Mouse (Mus musculus): ENCODE data around the gene Sp7.

Sp7 gene

GRCm38 (mm10) chr15:102388942-102389341, 22.0 kb upstream of the Sp7 start:
- DNase-seq (ENCODE audit: low spot score in 2 of 2): no peak

- DNase-seq (ENCODE audit: low spot score in 2 of 2): no peak
Measured at GRCm38 (mm10) chr15:102386640-102387039, 19.7 kb upstream of the Sp7 start.

- DNase-seq (ENCODE audit: low spot score in 2 of 2): no peak
Measured at GRCm38 (mm10) chr15:102383671-102384070, 16.7 kb upstream of the Sp7 start.

GRCm38 (mm10) chr15:102381575-102381974, 14.6 kb upstream of the Sp7 start:
- DNase-seq (ENCODE audit: low spot score in 2 of 2): peak; percentile 60 to 72

GRCm38 (mm10) chr15:102377810-102378262, 10.9 kb upstream of the Sp7 start:
- no peak for DNase-seq (ENCODE audit: low spot score in 2 of 2)

GRCm38 (mm10) chr15:102377163-102377543, 10.2 kb upstream of the Sp7 start:
- peak; percentile 79 to 85 for DNase-seq (ENCODE audit: low spot score in 2 of 2)

GRCm38 (mm10) chr15:102376453-102377162, 9.6 kb upstream of the Sp7 start:
- DNase-seq (ENCODE audit: low spot score in 2 of 2): peak; percentile 39 to 62

- DNase-seq (ENCODE audit: low spot score in 2 of 2): no peak
Measured at GRCm38 (mm10) chr15:102370727-102371126, 3.7 kb upstream of the Sp7 start.

- DNase-seq (ENCODE audit: low spot score in 2 of 2): no peak
Measured at GRCm38 (mm10) chr15:102369972-102370371, 3.0 kb upstream of the Sp7 start.

- no peak for DNase-seq (ENCODE audit: low spot score in 2 of 2)
Measured at GRCm38 (mm10) chr15:102366238-102366637, 744 bp downstream of the Sp7 start.

GRCm38 (mm10) chr15:102364678-102365077, 2.3 kb downstream of the Sp7 start:
- no peak for DNase-seq (ENCODE audit: low spot score in 2 of 2)

GRCm38 (mm10) chr15:102362648-102363047, 4.3 kb downstream of the Sp7 start:
- DNase-seq (ENCODE audit: low spot score in 2 of 2): no peak

GRCm38 (mm10) chr15:102358834-102359233, 8.1 kb downstream of the Sp7 start:
- no peak for DNase-seq (ENCODE audit: low spot score in 2 of 2)

- no peak for DNase-seq (ENCODE audit: low spot score in 2 of 2)
Measured at GRCm38 (mm10) chr15:102358126-102358525, 8.9 kb downstream of the Sp7 start.

GRCm38 (mm10) chr15:102356501-102357325, 10.3 kb downstream of the Sp7 start:
- DNase-seq (ENCODE audit: low spot score in 2 of 2): no peak

GRCm38 (mm10) chr15:102355871-102356441, 11.0 kb downstream of the Sp7 start:
- DNase-seq (ENCODE audit: low spot score in 2 of 2): no peak

GRCm38 (mm10) chr15:102355134-102355870, 11.7 kb downstream of the Sp7 start:
- no peak for DNase-seq (ENCODE audit: low spot score in 2 of 2)

- no peak for DNase-seq (ENCODE audit: low spot score in 2 of 2)
Measured at GRCm38 (mm10) chr15:102353986-102354385, 13.0 kb downstream of the Sp7 start.

GRCm38 (mm10) chr15:102352177-102352576, 14.8 kb downstream of the Sp7 start:
- DNase-seq (ENCODE audit: low spot score in 2 of 2): no peak

- no peak for DNase-seq (ENCODE audit: low spot score in 2 of 2)
Measured at GRCm38 (mm10) chr15:102350942-102351291, 16.1 kb downstream of the Sp7 start.

GRCm38 (mm10) chr15:102350138-102350941, 16.6 kb downstream of the Sp7 start, which contains the start of gene Aaas:
Gene Aaas, minus strand, starts transcription at chr15:102350771.
- peak; percentile 91 to 93 for DNase-seq (ENCODE audit: low spot score in 2 of 2)
